ENCODE assay signal across 9 mouse cellular contexts in the genomic region with DNA sequence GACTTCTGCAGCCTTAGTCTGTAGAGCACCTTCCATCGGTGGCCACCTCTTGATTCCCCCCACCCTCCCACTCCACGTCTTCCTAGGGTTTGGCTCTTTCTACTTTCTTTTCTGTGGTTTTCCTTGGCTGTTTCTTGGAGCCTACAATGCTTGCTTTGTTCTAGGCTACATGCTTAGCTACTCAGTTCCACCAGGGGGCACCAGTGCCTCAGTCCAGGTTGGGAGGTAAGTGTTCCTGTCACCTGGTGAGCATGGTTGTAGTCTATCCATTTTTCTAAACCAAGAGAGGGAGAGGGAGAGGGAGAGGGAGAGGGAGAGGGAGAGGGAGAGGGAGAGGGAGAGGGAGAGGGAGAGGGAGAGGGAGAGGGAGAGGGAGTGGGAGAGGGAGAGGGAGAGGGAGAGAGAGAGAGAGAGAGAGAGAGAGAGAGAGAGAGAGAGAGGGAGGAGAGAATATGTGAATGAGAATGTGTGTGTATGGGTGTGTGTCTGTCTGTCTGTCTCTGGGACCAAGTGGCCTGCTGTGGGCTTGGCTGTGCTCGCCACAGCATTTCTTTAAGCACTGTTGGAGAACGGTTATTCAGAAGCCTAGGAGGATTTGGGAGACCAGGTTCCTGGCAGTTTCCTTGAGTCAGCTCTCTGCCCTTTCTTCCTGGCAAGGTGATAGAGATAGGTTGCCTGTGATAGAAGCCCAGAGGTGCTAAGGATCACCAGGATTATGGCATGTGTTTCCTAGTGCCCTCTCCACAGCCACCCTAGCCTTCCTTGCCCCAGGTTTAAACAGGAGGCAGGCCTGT. TPM values are rescaled to one million over a fixed set of nuclear protein-coding genes. Genes with fewer than 3 reads are reported as not detected.
A peak's percentile ranks its signal among the peaks of the same experiment; 100 is the strongest.
DNase-seq lines count a peak whose midpoint lies in the region; ATAC-seq and TF ChIP-seq lines count a peak whose summit lies in the region.
"Had no signal": no experiment of that assay in that cellular context is flagged by ENCODE, and none has a peak within 500 bp of the region (broad histone marks: within the 10 kb centered on the region; RNA-seq: fewer than 3 reads in every experiment).

No protein-coding gene starts in this region.

- no peak for TF ChIP-seq POLR2A in cerebellum, adult 2 months (IDR thresholded peaks at IDR 0.05; ENCODE audit: borderline replicate concordance, insufficient read depth, low read length)

- H3K27me3 ChIP-seq in cerebellum, adult 2 months (ENCODE audit: control insufficient read depth, insufficient read depth, low read length) = no peaks in the 10 kb centered on the region
- H3K27me3 ChIP-seq in forebrain, postnatal 0 days (ENCODE audit: insufficient read depth, low read length) = no peaks in the 10 kb centered on the region
- H3K27me3 ChIP-seq in intestine, postnatal 0 days (replicated peaks; ENCODE audit: control insufficient read depth, insufficient read depth, low read length) = no peaks in the 10 kb centered on the region
- H3K27me3 ChIP-seq in limb, embryonic 13.5 days = no peaks in the 10 kb centered on the region
- H3K27me3 ChIP-seq: embryonic facial prominence, embryonic 15.5 days had no signal

- peaks cover 49% of the 10 kb centered on the region for H3K4me1 ChIP-seq in cerebellum, adult 2 months (ENCODE audit: control insufficient read depth, insufficient read depth, low read length)
- H3K4me1 ChIP-seq in forebrain, postnatal 0 days (ENCODE audit: insufficient read depth) = peaks cover 3% of the 10 kb centered on the region; the same call in 1 of the 2 replicates
- H3K4me1 ChIP-seq in intestine, postnatal 0 days (replicated peaks; ENCODE audit: control insufficient read depth, insufficient read depth, low read length) = no peaks in the 10 kb centered on the region
- H3K4me1 ChIP-seq in limb, embryonic 13.5 days = peaks cover 16% of the 10 kb centered on the region

- H3K27ac ChIP-seq in cerebellum, adult 2 months (ENCODE audit: insufficient read depth, low read length) = peak overlapping the region; percentile 92
- H3K27ac ChIP-seq in forebrain, postnatal 0 days (ENCODE audit: low read depth, low read length) = peak overlapping the region; percentile 64
- no peak overlapping the region for H3K27ac ChIP-seq in intestine, postnatal 0 days (ENCODE audit: low read depth, low read length)
- H3K27ac ChIP-seq in limb, embryonic 13.5 days = peak overlapping the region; percentile 39; the same call in 1 of the 2 replicates
- H3K27ac ChIP-seq: embryonic facial prominence, embryonic 15.5 days had no signal

- peak; percentile 57 for DNase-seq in ovary, postnatal 36 days (ENCODE audit: low spot score)
- DNase-seq in ovary, postnatal 10 days (ENCODE audit: low spot score) = no peak
- peak; percentile 89 to 90 for DNase-seq in cerebellum, adult 2 months
- peak; percentile 87 for DNase-seq in forebrain, postnatal 0 days
- peak; percentile 66 for DNase-seq in neural tube, embryonic 10.5 days (ENCODE audit: extremely low spot score, low spot score)
- DNase-seq in telencephalon, adult 2 months (ENCODE audit: low read depth, low spot score) = peak; percentile 64

- no peaks in the 10 kb centered on the region for H3K9me3 ChIP-seq in forebrain, postnatal 0 days (ENCODE audit: low read length)
- H3K9me3 ChIP-seq in intestine, postnatal 0 days (ENCODE audit: control insufficient read depth) = no peaks in the 10 kb centered on the region
- no peaks in the 10 kb centered on the region for H3K9me3 ChIP-seq in limb, embryonic 13.5 days
- H3K9me3 ChIP-seq: embryonic facial prominence, embryonic 15.5 days had no signal

- H3K9ac ChIP-seq in forebrain, postnatal 0 days = no peak overlapping the region
- no peak overlapping the region for H3K9ac ChIP-seq in intestine, postnatal 0 days (ENCODE audit: low read depth, low read length)
- 0 out of 2 replicates have a peak overlapping the region, but pooled peaks have one; percentile 25 for H3K9ac ChIP-seq in limb, embryonic 13.5 days
- H3K9ac ChIP-seq: embryonic facial prominence, embryonic 15.5 days had no signal

- H3K36me3 ChIP-seq in forebrain, postnatal 0 days (ENCODE audit: insufficient read depth) = peaks cover 40% of the 10 kb centered on the region
- peaks cover 44% of the 10 kb centered on the region for H3K36me3 ChIP-seq in intestine, postnatal 0 days (ENCODE audit: control insufficient read depth, insufficient read depth)
- peaks cover 44% of the 10 kb centered on the region for H3K36me3 ChIP-seq in limb, embryonic 13.5 days

- no peak overlapping the region for H3K4me2 ChIP-seq in forebrain, postnatal 0 days (ENCODE audit: low read depth)
- no peak overlapping the region for H3K4me2 ChIP-seq in intestine, postnatal 0 days (replicated peaks; ENCODE audit: low read depth)
- H3K4me2 ChIP-seq in limb, embryonic 13.5 days (replicated peaks) = no peak overlapping the region
- H3K4me2 ChIP-seq: embryonic facial prominence, embryonic 15.5 days had no signal

- 10% methylated on average over 4 of the region's 4 CpGs for WGBS in cerebellum, adult 2 months
- WGBS in forebrain, postnatal 0 days = 26% methylated on average over 4 of the region's 4 CpGs
- 46% methylated on average over 4 of the region's 4 CpGs for WGBS in intestine, postnatal 0 days
- 34% methylated on average over 4 of the region's 4 CpGs for WGBS in limb, embryonic 13.5 days

- H3K4me3 ChIP-seq in cerebellum, adult 2 months (replicated peaks; ENCODE audit: insufficient read depth, low read depth, low read length) = no peak overlapping the region
- no peak overlapping the region for H3K4me3 ChIP-seq in forebrain, postnatal 0 days (ENCODE audit: low read depth, low read length)
- H3K4me3 ChIP-seq in intestine, postnatal 0 days (ENCODE audit: low read depth, low read length) = no peak overlapping the region
- no peak overlapping the region for H3K4me3 ChIP-seq in limb, embryonic 13.5 days
- H3K4me3 ChIP-seq: embryonic facial prominence, embryonic 15.5 days had no signal

- ATAC-seq in forebrain, postnatal 0 days = peak; percentile 80
- ATAC-seq in intestine, postnatal 0 days = peak; percentile 55
- ATAC-seq in limb, embryonic 13.5 days (ENCODE audit: low FRiP score, low read depth) = peak; percentile 63; the same call in 1 of the 2 replicates

- TF ChIP-seq CTCF in cerebellum, adult 2 months (IDR thresholded peaks at IDR 0.05; ENCODE audit: borderline replicate concordance, insufficient read depth, low read depth, low read length) = peak; percentile 94
- peak; percentile 91 for TF ChIP-seq CTCF in forebrain, postnatal 0 days (IDR thresholded peaks at IDR 0.05; ENCODE audit: low read depth)
- TF ChIP-seq CTCF in intestine, postnatal 0 days (IDR thresholded peaks at IDR 0.05; ENCODE audit: low read depth) = peak; percentile 87

RNA-seq across cellular contexts. Expression of gene Cd5, which starts 23.9 kb away (rescaled TPM):
- polyA plus RNA-seq in cerebellum, adult 2 months (2012; rRNA removed) = 0.43 and 0.54 TPM in 2 replicates
- 0.10 TPM in 1 of 2 replicates, not detected in the other for total RNA-seq in forebrain, postnatal 0 days (2014; rRNA removed)
- polyA plus RNA-seq in forebrain, postnatal 0 days (2015; fragmentation: Nextera tagmentation; extraction: Ambion mirVana) = 0.24 and 0.52 TPM in 2 replicates
- 0.12 and 0.18 TPM in 2 replicates for polyA plus RNA-seq in intestine, postnatal 0 days (2015; fragmentation: Nextera tagmentation; extraction: Ambion mirVana)
- polyA plus RNA-seq in limb, embryonic 13.5 days (2015; fragmentation: Nextera tagmentation; extraction: Ambion mirVana) = 0.08 and 0.19 TPM in 2 replicates

RNA-seq across cellular contexts. Expression of gene Vps37c, which starts 26.3 kb away (rescaled TPM):
- polyA plus RNA-seq in cerebellum, adult 2 months (2012; rRNA removed) = 30.6 and 31.4 TPM in 2 replicates
- 27.9 and 29.0 TPM in 2 replicates for total RNA-seq in forebrain, postnatal 0 days (2014; rRNA removed)
- polyA plus RNA-seq in forebrain, postnatal 0 days (2015; fragmentation: Nextera tagmentation; extraction: Ambion mirVana) = 34.5 TPM in 2 replicates
- 31.3 and 32.2 TPM in 2 replicates for polyA plus RNA-seq in intestine, postnatal 0 days (2015; fragmentation: Nextera tagmentation; extraction: Ambion mirVana)
- polyA plus RNA-seq in limb, embryonic 13.5 days (2015; fragmentation: Nextera tagmentation; extraction: Ambion mirVana) = 38.3 and 40.9 TPM in 2 replicates

RNA-seq across cellular contexts. Expression of gene Pga5, which starts 37.0 kb away (rescaled TPM):
- not detected in 2 replicates for polyA plus RNA-seq in cerebellum, adult 2 months (2012; rRNA removed)
- not detected in 2 replicates for total RNA-seq in forebrain, postnatal 0 days (2014; rRNA removed)
- not detected in 2 replicates for polyA plus RNA-seq in forebrain, postnatal 0 days (2015; fragmentation: Nextera tagmentation; extraction: Ambion mirVana)
- polyA plus RNA-seq in intestine, postnatal 0 days (2015; fragmentation: Nextera tagmentation; extraction: Ambion mirVana) = 5.0 and 24.6 TPM in 2 replicates
- 0.10 TPM in 1 of 2 replicates, not detected in the other for polyA plus RNA-seq in limb, embryonic 13.5 days (2015; fragmentation: Nextera tagmentation; extraction: Ambion mirVana)
- polyA plus RNA-seq: embryonic facial prominence, embryonic 15.5 days had no signal
